Mouse (Mus musculus) erythroblast, embryonic 14.5 days (primary cell): ENCODE measurements at regions not wholly inside any gene's neighbourhood (a gene's known extent, or its start where the extent isn't known, plus 50 kb on each side); places are given as distances from the start of the nearest gene placed in this dataset.

Source experiments
- GATA1 ChIP-seq: IDR thresholded peaks from 2 replicates; pipeline ENCODE4 v1.6.1; 2012; ENCODE audit warnings: low read length, inconsistent platforms, mixed read lengths
- TAL1 ChIP-seq: IDR thresholded peaks from 3 replicates; pipeline ENCODE4 v1.6.1; 2012; ENCODE audit warnings: low read length, inconsistent platforms, mixed read lengths

DNA sequence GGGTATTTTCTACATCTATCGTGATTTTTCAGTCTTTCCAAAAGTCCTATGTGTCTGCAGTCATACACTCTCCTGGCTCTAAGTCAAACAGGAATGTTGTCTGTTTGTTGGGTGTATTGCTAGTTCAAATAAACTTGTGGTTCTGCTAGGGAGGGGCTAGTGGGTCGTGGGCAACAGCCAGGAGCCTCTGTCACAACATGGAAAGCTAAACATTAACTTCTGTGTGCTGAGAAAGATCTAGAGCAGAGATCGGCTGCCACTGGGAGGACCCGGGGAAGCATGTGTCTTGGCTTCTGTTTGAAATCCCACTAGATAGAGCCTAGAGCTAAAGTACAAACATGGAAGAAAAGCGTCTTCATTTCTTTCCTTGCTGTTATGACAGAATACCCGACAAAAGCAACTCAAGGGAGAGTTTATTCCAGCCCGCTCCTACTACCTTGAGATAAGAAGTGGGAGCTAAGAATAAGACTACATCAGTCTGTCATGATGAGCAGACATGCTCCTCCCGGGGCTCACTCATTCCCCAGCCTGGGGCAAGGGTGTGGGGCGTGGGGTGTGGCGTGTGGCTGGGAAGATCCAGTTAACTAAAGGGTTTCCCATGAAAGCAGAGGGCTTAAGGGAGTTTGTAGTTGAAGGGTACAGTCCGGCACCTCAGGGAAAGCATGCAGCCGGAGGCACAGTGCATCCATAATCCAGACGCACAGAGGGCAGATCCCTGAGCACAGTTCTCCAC lies 190.7 kb downstream of the Rybp start:
- TF ChIP-seq GATA1 (no peak), TAL1 (no peak)
